Mouse (Mus musculus) E14TG2a.4 (cell line): ENCODE measurements around the gene 1700123O20Rik.

Experiments
- H3K27me3 ChIP-seq: 2 replicates; pipeline ENCODE4 v1.6.1; 2014; ENCODE audit warnings: low read length, control low read depth; ENCODE audit not compliant: insufficient read depth
- H3K36me3 ChIP-seq: 2 replicates; pipeline ENCODE4 v1.6.1; 2014; ENCODE audit warnings: low read length, control low read depth; ENCODE audit not compliant: insufficient read depth
- H3K4me1 ChIP-seq: replicated peaks from 2 replicates; pipeline ENCODE4 v1.6.1; 2014; ENCODE audit warnings: low read depth, low read length, control low read depth
- H3K4me3 ChIP-seq: replicated peaks from 2 replicates; pipeline ENCODE4 v1.5.1; 2014; ENCODE audit warnings: mild to moderate bottlenecking, low read length
- H3K9me3 ChIP-seq: 2 replicates; pipeline ENCODE4 v1.6.1; 2014; ENCODE audit warnings: low read length, control low read depth
- CTCF ChIP-seq: conservative IDR thresholded peaks from 2 replicates; pipeline ENCODE4 v1.5.1; 2014; ENCODE audit warnings: low read length
- NANOG ChIP-seq: IDR thresholded peaks from 2 replicates; pipeline ENCODE4 v1.6.1; 2014; ENCODE audit warnings: borderline replicate concordance, low read length, mixed read lengths
- POU5F1 ChIP-seq: IDR thresholded peaks from 2 replicates; pipeline ENCODE4 v1.6.1; 2014; ENCODE audit warnings: low read length, borderline replicate concordance

Gene 1700123O20Rik

GRCm38 (mm10) chr14:54736555-54737552, 50.8 kb downstream of the 1700123O20Rik start:
- TF ChIP-seq CTCF (no peak), POU5F1 (no peak), NANOG (no peak)
- Histone ChIP-seq H3K36me3 (no peaks in the 10 kb centered on the region), H3K27me3 (0 out of 2 replicates have a peak, but pooled peaks cover 9% of the 10 kb centered on the region), H3K4me3 (no peak overlapping the region), H3K4me1 (no peaks in the 10 kb centered on the region), H3K9me3 (no peaks in the 10 kb centered on the region)

GRCm38 (mm10) chr14:54737634-54738033, 51.6 kb downstream of the 1700123O20Rik start:
- H3K36me3 ChIP-seq = no peaks in the 10 kb centered on the region
- H3K9me3 ChIP-seq = no peaks in the 10 kb centered on the region
- no peak overlapping the region for H3K4me3 ChIP-seq
- H3K27me3 ChIP-seq = 0 out of 2 replicates have a peak, but pooled peaks cover 10% of the 10 kb centered on the region
- no peaks in the 10 kb centered on the region for H3K4me1 ChIP-seq
- no peak for TF ChIP-seq POU5F1
- TF ChIP-seq NANOG = no peak
- TF ChIP-seq CTCF = no peak
